Mouse (Mus musculus) right cerebral cortex, postnatal 14 days (tissue): ENCODE results near the gene Vmn2r67.
"Not testable (repeated sequence)": the region's sequence is repeated elsewhere in the genome, so short reads cannot be mapped to it uniquely, and the experiment has no call there.

ENCODE experiments used
- DNase-seq: peaks from one replicate; pipeline ENCODE4 v3.0.0; 2022

Vmn2r67 gene

DNA sequence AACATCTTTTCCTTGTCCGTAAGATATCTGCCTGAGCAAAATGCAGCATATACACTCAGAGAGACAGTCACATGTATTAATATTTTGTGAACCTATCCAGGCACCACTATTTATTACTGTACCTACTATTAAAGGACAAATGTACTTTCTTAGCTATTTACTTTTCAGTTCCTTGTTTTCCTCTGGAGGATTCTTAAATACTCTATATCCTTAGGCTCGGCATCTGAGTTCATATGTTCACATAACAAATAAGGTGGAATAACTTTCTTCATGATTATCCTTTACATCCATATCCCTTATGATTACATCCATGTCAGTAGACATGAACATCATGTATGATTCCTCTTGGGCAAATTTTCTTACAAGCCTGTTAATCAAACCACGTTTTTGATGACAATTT lies at the start of gene Vmn2r67:
Gene Vmn2r67 (minus strand): TSS at position 101 of the 400 bp plus-strand sequence.
- no peak for DNase-seq

GRCm38 (mm10) chr7:85104531-85104930 lies 51.3 kb downstream of the Vmn2r67 start:
- DNase-seq = not testable (repeated sequence)
